Mouse (Mus musculus) midbrain, embryonic 14.5 days (tissue): ENCODE data around the gene Lingo1. TPM values are rescaled to one million over a fixed set of nuclear protein-coding genes. Genes with fewer than 3 reads are reported as not detected.
A peak's percentile ranks its signal among the peaks of the same experiment; 100 is the strongest.

ENCODE experiments used
- ATAC-seq: fragments of 200-750 bp; cut with Nextera tagmentation; 2 replicates; pipeline ENCODE4 v1.8.0; 2017; ENCODE audit warnings: moderate number of reproducible peaks, moderate library complexity; ENCODE audit not compliant: low FRiP score, low TSS enrichment
- DNase-seq: peaks from one replicate; pipeline ENCODE4 v3.0.0-alpha.2; 2015
- H3K27ac ChIP-seq: fragments of 300-500 bp; sonication (generic); replicated peaks from 2 replicates; pipeline ENCODE4 v1.5.1; 2014; ENCODE audit warnings: mild to moderate bottlenecking, low read depth, low read length, moderate library complexity
- H3K27me3 ChIP-seq: fragments of 300-500 bp; sonication (generic); 2 replicates; pipeline ENCODE4 v1.6.1; 2014; ENCODE audit warnings: low read length, control low read depth, mixed read lengths; ENCODE audit not compliant: control insufficient read depth, insufficient read depth
- H3K36me3 ChIP-seq: fragments of 300-500 bp; sonication (generic); 2 replicates; pipeline ENCODE4 v1.6.1; 2014; ENCODE audit warnings: low read length, control low read depth; ENCODE audit not compliant: control insufficient read depth, insufficient read depth
- H3K4me1 ChIP-seq: fragments of 300-500 bp; sonication (generic); 2 replicates; pipeline ENCODE4 v1.6.1; 2014; ENCODE audit warnings: mild to moderate bottlenecking, antibody characterized with exemption, low read length, control low read depth; ENCODE audit not compliant: control insufficient read depth, insufficient read depth
- H3K4me2 ChIP-seq: fragments of 300-500 bp; sonication (generic); 2 replicates; pipeline ENCODE4 v1.6.1; 2014; ENCODE audit warnings: mild to moderate bottlenecking, low read length, moderate library complexity
- H3K4me3 ChIP-seq: fragments of 300-500 bp; sonication (generic); replicated peaks from 2 replicates; pipeline ENCODE4 v1.5.1; 2014; ENCODE audit warnings: low read depth, low read length
- H3K9ac ChIP-seq: fragments of 300-500 bp; sonication (generic); replicated peaks from 2 replicates; pipeline ENCODE4 v1.6.1; 2014; ENCODE audit warnings: mild to moderate bottlenecking, low read length, moderate library complexity
- H3K9me3 ChIP-seq: fragments of 300-500 bp; sonication (generic); 2 replicates; pipeline ENCODE4 v1.6.1; 2016; ENCODE audit warnings: low read length, control low read depth, mixed read lengths; ENCODE audit not compliant: control insufficient read depth
- WGBS: fragments of 180-500 bp; shearing (Covaris S2); extraction: QIAGEN DNeasy Blood & Tissue Kit; methylation state at CpG from one replicate; pipeline ENCODE4 v1.1.7; 2014; 5-methylcytosine and 5-hydroxymethylcytosine counted together
- polyA plus RNA-seq: library from polyadenylated mRNA; unstranded; fragments of >200 nt; fragmentation: Nextera tagmentation; extraction: Ambion mirVana; gene quantifications from 2 replicates; pipeline ENCODE4 v1.2.1, GENCODE M21; 2014

The Lingo1 gene
- polyA plus RNA-seq, 1 experiment from 2014 or later = 49.4 TPM

DNA sequence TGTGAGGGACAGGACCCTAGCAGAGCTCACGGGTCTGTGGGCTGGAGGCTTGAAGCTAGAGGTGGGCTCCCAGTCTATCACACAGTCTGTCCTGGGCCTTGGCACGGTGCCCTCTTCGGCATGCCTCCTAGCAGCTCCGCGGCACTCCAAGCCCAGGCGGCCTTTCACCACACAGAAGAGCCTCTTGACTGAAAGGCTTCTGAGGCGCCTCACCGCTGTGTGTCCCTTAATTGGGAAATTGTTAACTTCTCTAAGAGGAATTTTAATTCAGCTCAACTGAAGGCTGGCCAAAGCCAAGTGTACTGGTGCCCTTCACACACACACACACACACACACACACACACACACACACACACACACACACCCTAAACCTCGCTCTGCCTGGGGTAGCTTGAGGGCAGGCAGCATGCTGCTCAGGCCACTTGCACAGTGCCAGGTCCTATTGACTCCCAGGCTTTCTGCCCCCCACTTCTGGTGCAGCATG is 28.6 kb downstream of the Lingo1 start:
- Histone ChIP-seq H3K9ac (no peak overlapping the region), H3K4me1 (peaks cover 6% of the 10 kb centered on the region; the same call in 1 of the 2 replicates), H3K27ac (no peak overlapping the region), H3K36me3 (no peaks in the 10 kb centered on the region), H3K9me3 (no peaks in the 10 kb centered on the region), H3K4me3 (no peak overlapping the region), H3K27me3 (0 out of 2 replicates have a peak, but pooled peaks cover 4% of the 10 kb centered on the region), H3K4me2 (no peak overlapping the region)
- WGBS = 64% methylated on average over 9 of the region's 9 CpGs
- peak; percentile 37 for ATAC-seq
- peak; percentile 73 for DNase-seq

GRCm38 (mm10) chr9:56766629-56767357 is 29.5 kb downstream of the Lingo1 start:
- 59% methylated on average over 11 of the region's 11 CpGs for WGBS
- Histone ChIP-seq H3K27ac (no peak overlapping the region), H3K27me3 (0 out of 2 replicates have a peak, but pooled peaks cover 4% of the 10 kb centered on the region), H3K9me3 (no peaks in the 10 kb centered on the region), H3K4me3 (no peak overlapping the region), H3K36me3 (no peaks in the 10 kb centered on the region), H3K4me2 (no peak overlapping the region), H3K4me1 (peaks cover 6% of the 10 kb centered on the region; the same call in 1 of the 2 replicates), H3K9ac (no peak overlapping the region)
- DNase-seq = no peak
- ATAC-seq = no peak

- Histone ChIP-seq H3K4me3 (no peak overlapping the region), H3K27me3 (0 out of 2 replicates have a peak, but pooled peaks cover 4% of the 10 kb centered on the region), H3K4me1 (peaks cover 3% of the 10 kb centered on the region; the same call in 1 of the 2 replicates), H3K9me3 (no peaks in the 10 kb centered on the region), H3K36me3 (no peaks in the 10 kb centered on the region), H3K27ac (no peak overlapping the region), H3K9ac (no peak overlapping the region), H3K4me2 (no peak overlapping the region)
- WGBS = 77% methylated on average over 9 of the region's 9 CpGs
- no peak for ATAC-seq
- no peak for DNase-seq
These were observed 34.1 kb downstream of the Lingo1 start for GRCm38 (mm10) chr9:56762106-56762562.

DNA sequence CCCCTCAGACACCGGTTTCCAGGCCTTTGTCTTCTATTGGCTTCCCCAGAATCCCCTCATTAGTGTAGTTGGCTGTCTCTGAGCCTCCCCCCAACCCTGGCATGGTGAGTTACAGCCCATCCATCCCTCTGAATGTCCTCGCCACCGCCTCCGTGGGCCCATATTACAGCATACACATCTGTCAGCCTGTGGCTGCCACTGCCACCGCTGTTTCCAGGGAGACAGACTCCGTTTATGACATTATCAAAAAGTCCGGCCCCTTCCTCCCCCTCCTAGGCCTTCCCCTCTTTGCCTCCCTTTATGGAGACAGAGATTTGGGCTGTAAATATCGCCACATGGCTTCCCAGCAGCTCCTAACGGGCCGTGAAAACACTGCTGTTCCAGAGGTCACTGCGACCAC is 38.5 kb downstream of the Lingo1 start:
- H3K9me3 ChIP-seq = no peaks in the 10 kb centered on the region
- no peak for ATAC-seq
- DNase-seq = peak; percentile 53
- H3K9ac ChIP-seq = no peak overlapping the region
- H3K36me3 ChIP-seq = no peaks in the 10 kb centered on the region
- H3K4me1 ChIP-seq = 0 out of 2 replicates have a peak, but pooled peaks cover 3% of the 10 kb centered on the region
- H3K27ac ChIP-seq = no peak overlapping the region; the same call in 1 of the 2 replicates
- no peak overlapping the region for H3K4me3 ChIP-seq
- 45% methylated on average over 11 of the region's 11 CpGs for WGBS
- H3K4me2 ChIP-seq = no peak overlapping the region
- no peaks in the 10 kb centered on the region for H3K27me3 ChIP-seq

DNA sequence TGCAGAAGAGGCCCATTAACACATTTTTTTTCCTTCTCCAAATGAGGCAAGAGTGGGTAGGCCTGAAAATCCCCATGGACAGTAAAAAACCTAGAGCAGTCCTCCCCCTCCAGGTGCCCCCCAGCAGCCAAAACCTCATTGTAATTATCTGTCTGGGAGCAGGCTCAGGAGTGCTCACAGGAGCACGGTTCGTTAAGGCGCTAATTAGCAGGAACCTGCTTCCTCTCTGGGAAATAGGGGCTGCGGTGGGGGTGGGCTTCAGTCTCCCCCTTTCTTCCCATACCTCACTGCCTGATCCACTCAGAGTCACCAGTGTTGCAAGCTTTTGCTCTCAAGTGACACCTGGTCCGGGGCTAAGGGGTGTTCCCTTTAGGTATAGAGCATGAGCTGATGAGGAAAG is 41.1 kb downstream of the Lingo1 start:
- Histone ChIP-seq H3K4me2 (no peak overlapping the region), H3K4me3 (no peak overlapping the region), H3K4me1 (0 out of 2 replicates have a peak, but pooled peaks cover 3% of the 10 kb centered on the region), H3K9ac (no peak overlapping the region), H3K27me3 (no peaks in the 10 kb centered on the region), H3K27ac (no peak overlapping the region), H3K9me3 (no peaks in the 10 kb centered on the region), H3K36me3 (no peaks in the 10 kb centered on the region)
- 69% methylated on average over 5 of the region's 5 CpGs for WGBS
- ATAC-seq (no peak), DNase-seq (peak; percentile 38)

DNA sequence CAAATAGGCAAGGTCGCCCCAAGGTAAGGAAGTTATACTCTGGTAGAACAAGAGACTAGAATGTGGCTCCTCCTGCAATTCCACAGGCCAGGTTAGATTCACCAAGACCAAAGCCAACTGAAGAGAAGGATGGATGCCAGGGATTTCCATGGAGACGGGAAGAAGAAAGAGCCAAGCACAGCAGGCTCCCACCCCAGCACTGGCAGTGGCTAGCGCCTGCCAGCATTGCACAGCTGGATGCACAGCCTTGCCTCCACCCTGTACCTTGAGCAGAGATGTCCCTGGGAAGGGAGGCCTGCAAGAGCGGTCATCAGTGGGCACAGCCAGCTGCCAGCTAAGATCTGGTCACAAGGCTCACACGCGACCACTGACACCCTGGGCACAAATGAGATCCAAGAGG is 42.9 kb downstream of the Lingo1 start:
- Histone ChIP-seq H3K9me3 (no peaks in the 10 kb centered on the region), H3K4me2 (no peak overlapping the region), H3K27ac (no peak overlapping the region), H3K36me3 (no peaks in the 10 kb centered on the region), H3K9ac (no peak overlapping the region), H3K4me3 (no peak overlapping the region), H3K4me1 (0 out of 2 replicates have a peak, but pooled peaks cover 3% of the 10 kb centered on the region), H3K27me3 (no peaks in the 10 kb centered on the region)
- ATAC-seq (no peak), DNase-seq (no peak)
- 73% methylated on average over 6 of the region's 6 CpGs for WGBS

- H3K27ac ChIP-seq = no peak overlapping the region; the same call in 1 of the 2 replicates
- H3K27me3 ChIP-seq = no peaks in the 10 kb centered on the region
- DNase-seq (no peak), ATAC-seq (no peak)
- H3K9ac ChIP-seq = no peak overlapping the region
- peaks cover 11% of the 10 kb centered on the region for H3K4me1 ChIP-seq
- 44% methylated on average over 5 of the region's 5 CpGs for WGBS
- H3K9me3 ChIP-seq = no peaks in the 10 kb centered on the region
- no peak overlapping the region for H3K4me2 ChIP-seq
- no peak overlapping the region for H3K4me3 ChIP-seq
- H3K36me3 ChIP-seq = no peaks in the 10 kb centered on the region
These were observed 48.2 kb downstream of the Lingo1 start for GRCm38 (mm10) chr9:56748056-56748455.

- H3K9ac ChIP-seq = no peak overlapping the region
- DNase-seq (peak; percentile 40), ATAC-seq (no peak)
- no peak overlapping the region for H3K4me3 ChIP-seq
- H3K4me1 ChIP-seq = peaks cover 11% of the 10 kb centered on the region
- H3K27ac ChIP-seq = no peak overlapping the region
- H3K9me3 ChIP-seq = no peaks in the 10 kb centered on the region
- H3K4me2 ChIP-seq = no peak overlapping the region
- H3K27me3 ChIP-seq = no peaks in the 10 kb centered on the region
- no peaks in the 10 kb centered on the region for H3K36me3 ChIP-seq
- WGBS = 45% methylated on average over 4 of the region's 4 CpGs
These were observed 49.4 kb downstream of the Lingo1 start for GRCm38 (mm10) chr9:56746926-56747294.
